Mouse (Mus musculus): ENCODE measurements around the gene Sptbn1.

Gene Sptbn1

GRCm38 (mm10) chr11:30165861-30166550 lies 102.0 kb downstream of the Sptbn1 start:
- no peak for DNase-seq

GRCm38 (mm10) chr11:30164515-30165214 lies 103.3 kb downstream of the Sptbn1 start:
- no peak for DNase-seq

GRCm38 (mm10) chr11:30163870-30164269 lies 104.1 kb downstream of the Sptbn1 start:
- no peak for DNase-seq

GRCm38 (mm10) chr11:30163081-30163480 lies 104.9 kb downstream of the Sptbn1 start:
- DNase-seq, result no peak

GRCm38 (mm10) chr11:30161744-30162143 lies 106.2 kb downstream of the Sptbn1 start:
- DNase-seq, result no peak

- peak; percentile 77 for DNase-seq
These were observed 106.8 kb downstream of the Sptbn1 start for GRCm38 (mm10) chr11:30161173-30161650.

GRCm38 (mm10) chr11:30160625-30161172 lies 107.3 kb downstream of the Sptbn1 start:
- DNase-seq, result no peak

GRCm38 (mm10) chr11:30159545-30160255 lies 108.3 kb downstream of the Sptbn1 start:
- peak; percentile 31 for DNase-seq

- peak; percentile 74 for DNase-seq
These were observed 109.8 kb downstream of the Sptbn1 start for GRCm38 (mm10) chr11:30158028-30158700.

- no peak for DNase-seq
These were observed 112.1 kb downstream of the Sptbn1 start for GRCm38 (mm10) chr11:30155887-30156286.

GRCm38 (mm10) chr11:30154980-30155379 lies 113.0 kb downstream of the Sptbn1 start:
- DNase-seq, result no peak

GRCm38 (mm10) chr11:30148888-30149287 lies 119.1 kb downstream of the Sptbn1 start:
- DNase-seq, result no peak

- no peak for DNase-seq
These were observed 119.6 kb downstream of the Sptbn1 start for GRCm38 (mm10) chr11:30148378-30148777.

- no peak for DNase-seq
These were observed 120.1 kb downstream of the Sptbn1 start for GRCm38 (mm10) chr11:30147882-30148281.

- no peak for DNase-seq
These were observed 124.9 kb downstream of the Sptbn1 start for GRCm38 (mm10) chr11:30143090-30143489.

GRCm38 (mm10) chr11:30139165-30139826 lies 128.7 kb downstream of the Sptbn1 start:
- DNase-seq, result no peak

GRCm38 (mm10) chr11:30137081-30137480 lies 130.9 kb downstream of the Sptbn1 start:
- DNase-seq, result no peak

GRCm38 (mm10) chr11:30134058-30134457 lies 133.9 kb downstream of the Sptbn1 start:
- DNase-seq, result no peak

GRCm38 (mm10) chr11:30132581-30132980 lies 135.4 kb downstream of the Sptbn1 start:
- no peak for DNase-seq

- DNase-seq, result no peak
These were observed 136.3 kb downstream of the Sptbn1 start for GRCm38 (mm10) chr11:30131640-30132039.

GRCm38 (mm10) chr11:30129339-30129738 lies 138.6 kb downstream of the Sptbn1 start:
- no peak for DNase-seq

GRCm38 (mm10) chr11:30126840-30127239 lies 141.1 kb downstream of the Sptbn1 start:
- no peak for DNase-seq

Measured in cerebellum, adult 8-10 months (tissue).